Mouse (Mus musculus) 3134 (cell line): Measurements from ENCODE around the gene Efhd2.
A peak's percentile ranks its signal among the peaks of the same experiment; 100 is the strongest.

ENCODE experiments used
- DNase-seq: peaks from one replicate; pipeline ENCODE4 v3.0.0-alpha.2; 2011; ENCODE audit warnings: low spot score; ENCODE audit not compliant: insufficient read length; ENCODE audit errors: extremely low read depth

Gene Efhd2

GRCm38 (mm10) chr4:141810975-141811374 is 63.7 kb downstream of the Efhd2 start:
- DNase-seq, result no peak

- peak; percentile 27 for DNase-seq
Observed at GRCm38 (mm10) chr4:141809850-141810464, 64.8 kb downstream of the Efhd2 start.
